Mouse (Mus musculus): ENCODE measurements around the gene Olfr491. TPM values are rescaled to one million over a fixed set of nuclear protein-coding genes. Genes with fewer than 3 reads are reported as not detected.

Gene Olfr491
- polyA plus RNA-seq (2016; fragmentation: Nextera tagmentation; extraction: Ambion mirVana): not detected in 2 replicates

GRCm38 (mm10) chr7:108313151-108313550, at the start of gene Olfr491:
Olfr491 (plus strand) TSS chr7:108313451.
- WGBS: 75% methylated on average over 1 of the region's 1 CpGs
- H3K4me1 ChIP-seq: no peaks in the 10 kb centered on the region
- ATAC-seq (ENCODE audit: low FRiP score): no peak
- H3K36me3 ChIP-seq: no peaks in the 10 kb centered on the region
- H3K4me3 ChIP-seq: no peak within 1 kb of the TSS
- H3K27me3 ChIP-seq: no peaks in the 10 kb centered on the region
- no peaks in the 10 kb centered on the region for H3K9me3 ChIP-seq (replicated peaks)
- H3K27ac ChIP-seq: no peak within 1 kb of the TSS
- no peak within 1 kb of the TSS for H3K4me2 ChIP-seq (replicated peaks)
- H3K9ac ChIP-seq: no peak within 1 kb of the TSS

- Histone ChIP-seq H3K27me3 (no peaks in the 10 kb centered on the region), H3K4me3 (no peak within 1 kb of the TSS), H3K36me3 (no peaks in the 10 kb centered on the region), H3K9ac (no peak within 1 kb of the TSS), H3K9me3 (replicated peaks) (no peaks in the 10 kb centered on the region), H3K27ac (no peak within 1 kb of the TSS), H3K4me2 (replicated peaks) (no peak within 1 kb of the TSS), H3K4me1 (no peaks in the 10 kb centered on the region)
- ATAC-seq (ENCODE audit: low FRiP score): no peak
Measured at GRCm38 (mm10) chr7:108288834-108289233, 24.4 kb upstream of the Olfr491 start, which contains the start of gene Olfr490. Olfr490 (minus strand) TSS chr7:108288934.

GRCm38 (mm10) chr7:108323574-108323973, 10.3 kb downstream of the Olfr491 start, which contains the start of gene Olfr492:
Olfr492 (minus strand) TSS chr7:108323674.
- 79% methylated on average over 2 of the region's 2 CpGs for WGBS
- no peaks in the 10 kb centered on the region for H3K4me1 ChIP-seq
- no peak for ATAC-seq (ENCODE audit: low FRiP score)
- no peak within 1 kb of the TSS for H3K27ac ChIP-seq
- no peak within 1 kb of the TSS for H3K4me2 ChIP-seq (replicated peaks)
- H3K4me3 ChIP-seq: no peak within 1 kb of the TSS
- H3K27me3 ChIP-seq: no peaks in the 10 kb centered on the region
- H3K36me3 ChIP-seq: no peaks in the 10 kb centered on the region
- no peak within 1 kb of the TSS for H3K9ac ChIP-seq
- H3K9me3 ChIP-seq (replicated peaks): no peaks in the 10 kb centered on the region

GRCm38 (mm10) chr7:108346879-108347278, 33.6 kb downstream of the Olfr491 start, which contains the start of gene Olfr493:
Olfr493 (minus strand) TSS chr7:108346979.
- no peak within 1 kb of the TSS for H3K4me2 ChIP-seq (replicated peaks)
- H3K4me1 ChIP-seq: no peaks in the 10 kb centered on the region
- H3K4me3 ChIP-seq: no peak within 1 kb of the TSS
- no peaks in the 10 kb centered on the region for H3K36me3 ChIP-seq
- ATAC-seq (ENCODE audit: low FRiP score): no peak
- H3K9me3 ChIP-seq (replicated peaks): no peaks in the 10 kb centered on the region
- H3K9ac ChIP-seq: no peak within 1 kb of the TSS
- WGBS: 64% methylated on average over 1 of the region's 1 CpGs
- no peak within 1 kb of the TSS for H3K27ac ChIP-seq
- H3K27me3 ChIP-seq: no peaks in the 10 kb centered on the region

GRCm38 (mm10) chr7:108365035-108365434, 51.8 kb downstream of the Olfr491 start, which contains the start of gene Olfr494:
Olfr494 (plus strand) TSS chr7:108365335.
- H3K4me2 ChIP-seq (replicated peaks): no peak within 1 kb of the TSS
- 82% methylated on average over 3 of the region's 3 CpGs for WGBS
- 0 out of 2 replicates have a peak, but pooled peaks cover under 1% of the 10 kb centered on the region for H3K9me3 ChIP-seq (replicated peaks)
- no peak within 1 kb of the TSS for H3K4me3 ChIP-seq
- no peaks in the 10 kb centered on the region for H3K27me3 ChIP-seq
- H3K4me1 ChIP-seq: no peaks in the 10 kb centered on the region
- no peaks in the 10 kb centered on the region for H3K36me3 ChIP-seq
- no peak within 1 kb of the TSS for H3K9ac ChIP-seq
- ATAC-seq (ENCODE audit: low FRiP score): no peak
- H3K27ac ChIP-seq: no peak within 1 kb of the TSS

Other genes starting within 250 kb of the Olfr491 start
- gene Olfr480, start 246.1 kb upstream of the Olfr491 start, polyA plus RNA-seq (2016; fragmentation: Nextera tagmentation; extraction: Ambion mirVana): not detected in 2 replicates
- not detected in 2 replicates for gene Olfr481, start 233.6 kb upstream of the Olfr491 start, polyA plus RNA-seq (2016; fragmentation: Nextera tagmentation; extraction: Ambion mirVana)
- gene Olfr482, start 215.9 kb upstream of the Olfr491 start, polyA plus RNA-seq (2016; fragmentation: Nextera tagmentation; extraction: Ambion mirVana): not detected in 2 replicates
- gene Olfr483, start 212.6 kb upstream of the Olfr491 start, polyA plus RNA-seq (2016; fragmentation: Nextera tagmentation; extraction: Ambion mirVana): not detected in 2 replicates
- gene Olfr484, start 186.0 kb upstream of the Olfr491 start, polyA plus RNA-seq (2016; fragmentation: Nextera tagmentation; extraction: Ambion mirVana): not detected in 2 replicates
- not detected in 2 replicates for gene Olfr485, start 153.6 kb upstream of the Olfr491 start, polyA plus RNA-seq (2016; fragmentation: Nextera tagmentation; extraction: Ambion mirVana)
- not detected in 2 replicates for gene Olfr486, start 140.7 kb upstream of the Olfr491 start, polyA plus RNA-seq (2016; fragmentation: Nextera tagmentation; extraction: Ambion mirVana)
- gene Olfr487, start 98.8 kb upstream of the Olfr491 start, polyA plus RNA-seq (2016; fragmentation: Nextera tagmentation; extraction: Ambion mirVana): not detected in 2 replicates
- not detected in 2 replicates for gene Olfr488, start 55.1 kb upstream of the Olfr491 start, polyA plus RNA-seq (2016; fragmentation: Nextera tagmentation; extraction: Ambion mirVana)
- not detected in 2 replicates for gene Olfr490, start 24.5 kb upstream of the Olfr491 start, polyA plus RNA-seq (2016; fragmentation: Nextera tagmentation; extraction: Ambion mirVana)
- gene Olfr492, start 10.2 kb downstream of the Olfr491 start, polyA plus RNA-seq (2016; fragmentation: Nextera tagmentation; extraction: Ambion mirVana): not detected in 2 replicates
- not detected in 2 replicates for gene Olfr493, start 33.5 kb downstream of the Olfr491 start, polyA plus RNA-seq (2016; fragmentation: Nextera tagmentation; extraction: Ambion mirVana)
- not detected in 2 replicates for gene Olfr494, start 51.9 kb downstream of the Olfr491 start, polyA plus RNA-seq (2016; fragmentation: Nextera tagmentation; extraction: Ambion mirVana)
- gene Olfr495, start 79.7 kb downstream of the Olfr491 start, polyA plus RNA-seq (2016; fragmentation: Nextera tagmentation; extraction: Ambion mirVana): not detected in 2 replicates
- not detected in 2 replicates for gene Olfr497, start 107.0 kb downstream of the Olfr491 start, polyA plus RNA-seq (2016; fragmentation: Nextera tagmentation; extraction: Ambion mirVana)
- not detected in 2 replicates for gene Olfr498, start 151.9 kb downstream of the Olfr491 start, polyA plus RNA-seq (2016; fragmentation: Nextera tagmentation; extraction: Ambion mirVana)
- gene Olfr502, start 211.6 kb downstream of the Olfr491 start, polyA plus RNA-seq (2016; fragmentation: Nextera tagmentation; extraction: Ambion mirVana): not detected in 2 replicates
- gene Olfr503, start 231.1 kb downstream of the Olfr491 start, polyA plus RNA-seq (2016; fragmentation: Nextera tagmentation; extraction: Ambion mirVana): not detected in 2 replicates

Measured in hindbrain, embryonic 12.5 days (tissue).